Mouse (Mus musculus) liver, adult 2 months (tissue): ENCODE data around the gene Rsg1.

ENCODE experiments used
- CTCF ChIP-seq: fragments of 200-500 bp; IDR thresholded peaks from 2 replicates; pipeline ENCODE4 v1.5.1; 2011; ENCODE audit warnings: low read depth, low read length, control low read depth
- POLR2A ChIP-seq: fragments of 200-500 bp; IDR thresholded peaks from 2 replicates; pipeline ENCODE4 v1.6.1; 2011; ENCODE audit warnings: low read length, control low read depth; ENCODE audit not compliant: insufficient read depth; ENCODE audit errors: extremely low read depth

DNA sequence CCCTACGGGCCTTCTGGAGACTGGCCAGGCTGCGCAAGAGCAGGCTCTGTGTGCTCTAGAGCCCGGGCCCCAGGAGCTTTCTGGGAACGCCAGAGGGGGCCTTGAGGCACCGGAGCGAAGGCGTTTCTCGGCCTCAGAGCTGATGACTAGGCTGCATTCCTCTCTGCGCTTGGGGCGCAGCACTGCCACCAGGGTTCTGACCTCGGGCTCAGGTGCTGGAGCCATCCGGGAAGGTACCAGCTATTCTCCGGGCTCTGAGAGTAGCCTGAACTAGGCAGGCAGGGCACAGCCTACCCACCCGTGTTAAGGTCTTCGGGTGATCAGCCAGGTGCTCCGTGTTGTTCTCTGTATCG lies 33.2 kb downstream of the Rsg1 start:
- no peak for TF ChIP-seq POLR2A
- no peak for TF ChIP-seq CTCF
